Mouse (Mus musculus) liver, adult 2 months (tissue): ENCODE data around the gene Abcb11.

ENCODE experiments used
- CTCF ChIP-seq: fragments of 200-500 bp; IDR thresholded peaks from 2 replicates; pipeline ENCODE4 v1.5.1; 2011; ENCODE audit warnings: low read depth, low read length, control low read depth
- POLR2A ChIP-seq: fragments of 200-500 bp; IDR thresholded peaks from 2 replicates; pipeline ENCODE4 v1.6.1; 2011; ENCODE audit warnings: low read length, control low read depth; ENCODE audit not compliant: insufficient read depth; ENCODE audit errors: extremely low read depth

DNA sequence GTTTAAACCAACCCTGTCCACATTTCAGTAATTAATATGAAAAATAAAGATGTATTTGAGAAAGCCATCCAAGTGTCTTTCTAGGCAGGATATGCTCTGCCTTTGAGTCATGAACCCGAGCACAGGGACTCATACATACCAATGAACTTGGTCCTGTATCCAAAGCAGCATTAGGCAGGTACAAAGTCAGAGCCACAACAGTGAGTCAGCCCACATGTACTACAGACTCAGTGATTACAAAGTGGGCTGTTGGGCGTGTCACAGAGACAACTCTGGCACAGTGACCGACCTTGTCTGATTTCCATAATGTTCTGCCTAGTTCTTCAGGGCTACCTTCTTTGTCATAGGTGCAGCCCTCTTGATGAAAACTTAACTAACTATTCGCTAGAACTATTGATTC is 19.4 kb downstream of the Abcb11 start:
- no peak for TF ChIP-seq CTCF
- no peak for TF ChIP-seq POLR2A
